Mouse (Mus musculus) hindbrain, embryonic 11.5 days (tissue): Measurements from ENCODE around the gene Trpm3. TPM values are rescaled to one million over a fixed set of nuclear protein-coding genes. Genes with fewer than 3 reads are reported as not detected.

Experiments
- ATAC-seq: fragments of 200-750 bp; cut with Nextera tagmentation; 2 replicates; pipeline ENCODE4 v1.8.0; 2017; ENCODE audit warnings: mild to moderate bottlenecking, moderate TSS enrichment, moderate library complexity; ENCODE audit not compliant: low FRiP score
- DNase-seq: peaks from one replicate; pipeline ENCODE4 v3.0.0-alpha.2; 2015; ENCODE audit warnings: low spot score
- H3K27ac ChIP-seq: fragments of 300-500 bp; sonication (generic); 2 replicates; pipeline ENCODE4 v1.5.1; 2014; ENCODE audit warnings: mild to moderate bottlenecking, low read depth, low read length
- H3K27me3 ChIP-seq: fragments of 300-500 bp; sonication (generic); 2 replicates; pipeline ENCODE4 v1.6.1; 2014; ENCODE audit warnings: mild to moderate bottlenecking, low read length, moderate library complexity, mixed read lengths; ENCODE audit not compliant: control insufficient read depth, insufficient read depth
- H3K36me3 ChIP-seq: fragments of 300-500 bp; sonication (generic); 2 replicates; pipeline ENCODE4 v1.6.1; 2014; ENCODE audit warnings: mild to moderate bottlenecking, low read length, moderate library complexity, mixed read lengths; ENCODE audit not compliant: control insufficient read depth, insufficient read depth
- H3K4me1 ChIP-seq: fragments of 300-500 bp; sonication (generic); replicated peaks from 2 replicates; pipeline ENCODE4 v1.6.1; 2014; ENCODE audit warnings: low read length, mixed read lengths; ENCODE audit not compliant: control insufficient read depth, insufficient read depth
- H3K4me2 ChIP-seq: fragments of 300-500 bp; sonication (generic); replicated peaks from 2 replicates; pipeline ENCODE4 v1.6.1; 2014; ENCODE audit warnings: mild to moderate bottlenecking, low read depth, low read length
- H3K4me3 ChIP-seq: fragments of 300-500 bp; sonication (generic); 2 replicates; pipeline ENCODE4 v1.5.1; 2014; ENCODE audit warnings: low read depth, low read length
- H3K9ac ChIP-seq: fragments of 300-500 bp; sonication (generic); 2 replicates; pipeline ENCODE4 v1.6.1; 2014; ENCODE audit warnings: low read depth, low read length
- H3K9me3 ChIP-seq: fragments of 300-500 bp; sonication (generic); 2 replicates; pipeline ENCODE4 v1.6.1; 2016; ENCODE audit warnings: low read length; ENCODE audit not compliant: control insufficient read depth
- WGBS: fragments of 180-500 bp; shearing (Covaris S2); extraction: QIAGEN DNeasy Blood & Tissue Kit; methylation state at CpG from one replicate; pipeline ENCODE4 v1.1.7; 2014; 5-methylcytosine and 5-hydroxymethylcytosine counted together
- polyA plus RNA-seq: library from polyadenylated mRNA; unstranded; fragments of >200 nt; fragmentation: Nextera tagmentation; extraction: Ambion mirVana; gene quantifications from 2 replicates; pipeline ENCODE4 v1.2.1, GENCODE M21; 2014

Gene Trpm3
- polyA plus RNA-seq, 1 experiment from 2014 or later, result 16.6 TPM

GRCm38 (mm10) chr19:22736870-22737269, 598.0 kb downstream of the Trpm3 start:
- Histone ChIP-seq H3K9me3 (no peaks in the 10 kb centered on the region), H3K9ac (no peak overlapping the region), H3K27ac (no peak overlapping the region), H3K4me3 (no peak overlapping the region), H3K36me3 (no peaks in the 10 kb centered on the region), H3K27me3 (no peaks in the 10 kb centered on the region), H3K4me2 (no peak overlapping the region), H3K4me1 (no peaks in the 10 kb centered on the region)
- 58% methylated on average over 2 of the region's 2 CpGs for WGBS
- DNase-seq, result no peak
- ATAC-seq, result no peak

- Histone ChIP-seq H3K4me3 (no peak overlapping the region), H3K36me3 (no peaks in the 10 kb centered on the region), H3K9me3 (no peaks in the 10 kb centered on the region), H3K27me3 (no peaks in the 10 kb centered on the region), H3K4me2 (no peak overlapping the region), H3K27ac (no peak overlapping the region), H3K4me1 (no peaks in the 10 kb centered on the region), H3K9ac (no peak overlapping the region)
- no peak for DNase-seq
- ATAC-seq, result no peak
- 87% methylated on average over 3 of the region's 3 CpGs for WGBS
Measured at GRCm38 (mm10) chr19:22739240-22739639, 600.4 kb downstream of the Trpm3 start.

- Histone ChIP-seq H3K27me3 (no peaks in the 10 kb centered on the region), H3K4me3 (no peak overlapping the region), H3K4me1 (no peaks in the 10 kb centered on the region), H3K9ac (no peak overlapping the region), H3K36me3 (no peaks in the 10 kb centered on the region), H3K27ac (no peak overlapping the region), H3K9me3 (no peaks in the 10 kb centered on the region), H3K4me2 (no peak overlapping the region)
- ATAC-seq, result no peak
- 60% methylated on average over 13 of the region's 13 CpGs for WGBS
- no peak for DNase-seq
Measured at GRCm38 (mm10) chr19:22753311-22753809, 614.5 kb downstream of the Trpm3 start.

GRCm38 (mm10) chr19:22754071-22754470, 615.2 kb downstream of the Trpm3 start:
- no peaks in the 10 kb centered on the region for H3K27me3 ChIP-seq
- DNase-seq (no peak), ATAC-seq (no peak)
- no peak overlapping the region for H3K9ac ChIP-seq
- no peak overlapping the region for H3K4me3 ChIP-seq
- no peaks in the 10 kb centered on the region for H3K9me3 ChIP-seq
- no peaks in the 10 kb centered on the region for H3K4me1 ChIP-seq
- H3K36me3 ChIP-seq, result no peaks in the 10 kb centered on the region
- H3K27ac ChIP-seq, result no peak overlapping the region
- WGBS, result 94% methylated on average over 10 of the region's 10 CpGs
- no peak overlapping the region for H3K4me2 ChIP-seq

- H3K4me3 ChIP-seq, result no peak overlapping the region
- ATAC-seq (no peak), DNase-seq (no peak)
- no peaks in the 10 kb centered on the region for H3K4me1 ChIP-seq
- no peaks in the 10 kb centered on the region for H3K27me3 ChIP-seq
- H3K36me3 ChIP-seq, result no peaks in the 10 kb centered on the region
- 80% methylated on average over 8 of the region's 8 CpGs for whole genome bisulfite sequencing
- H3K4me2 ChIP-seq, result no peak overlapping the region
- H3K9me3 ChIP-seq, result no peaks in the 10 kb centered on the region
- H3K9ac ChIP-seq, result no peak overlapping the region
- H3K27ac ChIP-seq, result no peak overlapping the region
Measured at GRCm38 (mm10) chr19:22754498-22754897, 615.7 kb downstream of the Trpm3 start.

- DNase-seq, result no peak
- no peaks in the 10 kb centered on the region for H3K9me3 ChIP-seq
- H3K4me1 ChIP-seq, result no peaks in the 10 kb centered on the region
- no peak overlapping the region for H3K27ac ChIP-seq
- H3K9ac ChIP-seq, result no peak overlapping the region
- H3K27me3 ChIP-seq, result no peaks in the 10 kb centered on the region
- no peaks in the 10 kb centered on the region for H3K36me3 ChIP-seq
- H3K4me2 ChIP-seq, result no peak overlapping the region
- no peak overlapping the region for H3K4me3 ChIP-seq
- WGBS, result 90% methylated on average over 2 of the region's 2 CpGs
- ATAC-seq, result no peak
Measured at GRCm38 (mm10) chr19:22758496-22758895, 619.6 kb downstream of the Trpm3 start.

- no peaks in the 10 kb centered on the region for H3K9me3 ChIP-seq
- H3K27ac ChIP-seq, result no peak overlapping the region
- no peaks in the 10 kb centered on the region for H3K27me3 ChIP-seq
- 80% methylated on average over 3 of the region's 3 CpGs for WGBS
- H3K9ac ChIP-seq, result no peak overlapping the region
- H3K4me3 ChIP-seq, result no peak overlapping the region
- no peaks in the 10 kb centered on the region for H3K4me1 ChIP-seq
- no peaks in the 10 kb centered on the region for H3K36me3 ChIP-seq
- DNase-seq (no peak), ATAC-seq (no peak)
- no peak overlapping the region for H3K4me2 ChIP-seq
Measured at GRCm38 (mm10) chr19:22768242-22768641, 629.4 kb downstream of the Trpm3 start.

GRCm38 (mm10) chr19:22775191-22775695, 636.4 kb downstream of the Trpm3 start:
- WGBS, result 96% methylated on average over 3 of the region's 3 CpGs
- no peak for ATAC-seq
- Histone ChIP-seq H3K9me3 (no peaks in the 10 kb centered on the region), H3K4me2 (no peak overlapping the region), H3K27ac (no peak overlapping the region), H3K27me3 (no peaks in the 10 kb centered on the region), H3K4me1 (no peaks in the 10 kb centered on the region), H3K9ac (no peak overlapping the region), H3K36me3 (no peaks in the 10 kb centered on the region), H3K4me3 (no peak overlapping the region)
- DNase-seq, result no peak

GRCm38 (mm10) chr19:22780192-22780843, 641.5 kb downstream of the Trpm3 start:
- WGBS, result 82% methylated on average over 7 of the region's 7 CpGs
- Histone ChIP-seq H3K4me1 (no peaks in the 10 kb centered on the region), H3K4me3 (no peak overlapping the region), H3K27me3 (no peaks in the 10 kb centered on the region), H3K36me3 (no peaks in the 10 kb centered on the region), H3K9me3 (no peaks in the 10 kb centered on the region), H3K9ac (no peak overlapping the region), H3K4me2 (no peak overlapping the region), H3K27ac (no peak overlapping the region)
- no peak for ATAC-seq
- no peak for DNase-seq
